Mouse (Mus musculus): ENCODE results near the gene Rab4a.
"Not testable (repeated sequence)": the region's sequence is repeated elsewhere in the genome, so short reads cannot be mapped to it uniquely, and the experiment has no call there.

The Rab4a gene

GRCm38 (mm10) chr8:123788416-123789170, 17.2 kb upstream of the Rab4a start:
- no peak for DNase-seq (ENCODE audit: low spot score in 2 of 2)

GRCm38 (mm10) chr8:123789461-123789860, 16.3 kb upstream of the Rab4a start:
- no peak for DNase-seq (ENCODE audit: low spot score in 2 of 2)

GRCm38 (mm10) chr8:123789970-123790369, 15.8 kb upstream of the Rab4a start:
- peak; percentile 86 to 89 for DNase-seq (ENCODE audit: low spot score in 2 of 2)

- DNase-seq (ENCODE audit: low spot score in 2 of 2): no peak
These were observed 14.5 kb upstream of the Rab4a start for GRCm38 (mm10) chr8:123791101-123791844.

- no peak for DNase-seq (ENCODE audit: low spot score in 2 of 2)
These were observed 13.9 kb upstream of the Rab4a start for GRCm38 (mm10) chr8:123791845-123792225.

GRCm38 (mm10) chr8:123793900-123794299, 11.9 kb upstream of the Rab4a start:
- DNase-seq (ENCODE audit: low spot score in 2 of 2): no peak

GRCm38 (mm10) chr8:123794766-123795165, 11.0 kb upstream of the Rab4a start:
- DNase-seq (ENCODE audit: low spot score in 2 of 2): no peak

GRCm38 (mm10) chr8:123796758-123797157, 9.0 kb upstream of the Rab4a start:
- no peak for DNase-seq (ENCODE audit: low spot score in 2 of 2)

GRCm38 (mm10) chr8:123797928-123798327, 7.9 kb upstream of the Rab4a start:
- DNase-seq (ENCODE audit: low spot score in 2 of 2): no peak

GRCm38 (mm10) chr8:123799434-123799833, 6.4 kb upstream of the Rab4a start:
- no peak for DNase-seq (ENCODE audit: low spot score in 2 of 2)

- DNase-seq (ENCODE audit: low spot score in 2 of 2): no peak
These were observed 5.9 kb upstream of the Rab4a start for GRCm38 (mm10) chr8:123799885-123800284.

GRCm38 (mm10) chr8:123800867-123801266, 4.9 kb upstream of the Rab4a start:
- no peak for DNase-seq (ENCODE audit: low spot score in 2 of 2)

GRCm38 (mm10) chr8:123801538-123801937, 4.2 kb upstream of the Rab4a start:
- DNase-seq (ENCODE audit: low spot score in 2 of 2): no peak

- DNase-seq (ENCODE audit: low spot score in 2 of 2): no peak
These were observed 2.1 kb upstream of the Rab4a start for GRCm38 (mm10) chr8:123803639-123804038.

GRCm38 (mm10) chr8:123804586-123804985, 1.2 kb upstream of the Rab4a start:
- no peak for DNase-seq (ENCODE audit: low spot score in 2 of 2)

GRCm38 (mm10) chr8:123805209-123805717, 522 bp upstream of the Rab4a start:
- no peak for DNase-seq (ENCODE audit: low spot score in 2 of 2)

- DNase-seq (ENCODE audit: low spot score in 2 of 2): no peak
These were observed 670 bp downstream of the Rab4a start for GRCm38 (mm10) chr8:123806374-123806935.

GRCm38 (mm10) chr8:123807024-123807431, 1.2 kb downstream of the Rab4a start:
- no peak for DNase-seq (ENCODE audit: low spot score in 2 of 2)

- no peak for DNase-seq (ENCODE audit: low spot score in 2 of 2)
These were observed 2.2 kb downstream of the Rab4a start for GRCm38 (mm10) chr8:123807852-123808573.

GRCm38 (mm10) chr8:123808671-123809070, 2.9 kb downstream of the Rab4a start:
- DNase-seq (ENCODE audit: low spot score in 2 of 2): no peak

- DNase-seq (ENCODE audit: low spot score in 2 of 2): not testable (repeated sequence)
These were observed 3.6 kb downstream of the Rab4a start for GRCm38 (mm10) chr8:123809342-123809741.

GRCm38 (mm10) chr8:123812227-123812626, 6.4 kb downstream of the Rab4a start:
- DNase-seq (ENCODE audit: low spot score in 2 of 2): no peak

Data from frontal cortex, postnatal 25 days (tissue).